Mouse (Mus musculus) liver, embryonic 14.5 days (tissue): ENCODE data around the gene Htr3a.

Experiments
- CTCF ChIP-seq: IDR thresholded peaks from 2 replicates; pipeline ENCODE4 v1.5.1; 2016; ENCODE audit warnings: antibody characterized with exemption, low read depth, control low read depth
- EP300 ChIP-seq: IDR thresholded peaks from 2 replicates; pipeline ENCODE4 v1.6.1; 2016; ENCODE audit warnings: antibody characterized with exemption, low read depth

DNA sequence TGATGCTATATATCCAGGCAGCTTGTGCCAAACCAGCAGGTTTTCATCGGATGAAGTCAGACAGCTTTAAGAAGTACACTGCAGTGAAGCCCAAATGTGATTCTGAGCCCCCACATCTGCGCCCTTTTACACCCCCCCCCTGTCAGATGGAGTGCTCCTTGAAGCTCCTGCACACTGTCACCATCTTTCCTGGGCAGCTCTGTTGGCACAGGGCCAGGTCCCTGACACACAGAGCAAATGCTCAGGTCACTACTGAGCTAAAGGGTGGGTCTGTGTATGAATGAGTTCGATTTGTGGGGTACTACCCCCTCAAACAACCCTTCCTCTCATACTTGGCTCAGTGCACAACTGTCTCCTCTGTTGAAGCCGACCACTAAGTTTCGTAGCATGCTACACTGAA is 18.5 kb upstream of the Htr3a start:
- no peak for TF ChIP-seq EP300
- no peak for TF ChIP-seq CTCF
